Mouse (Mus musculus): ENCODE measurements around the gene Fez2.

DNA sequence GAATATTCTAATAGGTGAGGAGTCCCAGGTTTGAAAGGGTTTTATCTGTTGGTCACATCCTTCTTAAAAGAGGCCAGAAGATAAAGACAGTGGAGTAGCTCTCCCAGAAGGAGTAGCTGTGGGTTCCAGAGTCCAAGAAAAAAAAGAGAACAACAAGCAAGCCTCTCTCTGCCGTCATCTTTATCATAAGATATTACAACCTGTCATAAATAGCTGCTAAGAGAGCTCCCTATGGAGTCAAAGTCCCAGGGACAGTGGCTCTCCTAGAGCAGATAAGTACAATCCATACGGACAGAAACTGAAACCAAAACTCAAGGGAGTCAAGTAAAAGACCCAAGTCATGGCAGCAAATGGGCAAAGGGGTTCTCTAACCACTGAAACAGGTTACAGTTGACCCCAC, 2.7 kb downstream of the Fez2 start:
- no peak for TF ChIP-seq CTCF (IDR thresholded peaks at IDR 0.05; ENCODE audit: borderline replicate concordance, insufficient read depth, low read depth, low read length)
- TF ChIP-seq POLR2A (IDR thresholded peaks at IDR 0.05; ENCODE audit: borderline replicate concordance, insufficient read depth, low read length), result no peak
